Mouse (Mus musculus) layer of hippocampus, adult 9-10 months (tissue): ENCODE measurements around the gene Mcfd2.

Experiments
- DNase-seq: peaks from one replicate; pipeline ENCODE4 v3.0.0; 2022; ENCODE audit warnings: low spot score

Gene Mcfd2

GRCm38 (mm10) chr17:87288131-87288530, 22.4 kb upstream of the Mcfd2 start:
- no peak for DNase-seq

- DNase-seq, result no peak
These were observed 21.6 kb upstream of the Mcfd2 start for GRCm38 (mm10) chr17:87287197-87287777.

GRCm38 (mm10) chr17:87286481-87287143, 20.9 kb upstream of the Mcfd2 start:
- DNase-seq, result no peak

- no peak for DNase-seq
These were observed 20.2 kb upstream of the Mcfd2 start for GRCm38 (mm10) chr17:87285731-87286465.

GRCm38 (mm10) chr17:87284482-87285040, 18.8 kb upstream of the Mcfd2 start:
- no peak for DNase-seq

GRCm38 (mm10) chr17:87283755-87284481, 18.2 kb upstream of the Mcfd2 start:
- no peak for DNase-seq

GRCm38 (mm10) chr17:87283055-87283754, 17.5 kb upstream of the Mcfd2 start:
- no peak for DNase-seq

- peak; percentile 65 for DNase-seq
These were observed 16.9 kb upstream of the Mcfd2 start, which contains the start of gene Ttc7 for GRCm38 (mm10) chr17:87282706-87283053. Ttc7 (plus strand) TSS chr17:87282886.

- peak; percentile 63 for DNase-seq
These were observed 16.4 kb upstream of the Mcfd2 start for GRCm38 (mm10) chr17:87282007-87282705.

- no peak for DNase-seq
These were observed 9.9 kb upstream of the Mcfd2 start for GRCm38 (mm10) chr17:87275363-87276341.

- DNase-seq, result no peak
These were observed 3.7 kb upstream of the Mcfd2 start for GRCm38 (mm10) chr17:87269454-87269853.

GRCm38 (mm10) chr17:87264927-87265791, 576 bp downstream of the Mcfd2 start:
- DNase-seq, result no peak

GRCm38 (mm10) chr17:87264054-87264830, 1.5 kb downstream of the Mcfd2 start:
- DNase-seq, result no peak

GRCm38 (mm10) chr17:87263401-87263800, 2.3 kb downstream of the Mcfd2 start:
- no peak for DNase-seq

GRCm38 (mm10) chr17:87255672-87256071, 10.1 kb downstream of the Mcfd2 start:
- DNase-seq, result no peak

GRCm38 (mm10) chr17:87254384-87254783, 11.4 kb downstream of the Mcfd2 start:
- no peak for DNase-seq

GRCm38 (mm10) chr17:87246103-87246502, 19.6 kb downstream of the Mcfd2 start:
- no peak for DNase-seq

GRCm38 (mm10) chr17:87237826-87238225, 27.9 kb downstream of the Mcfd2 start:
- DNase-seq, result no peak
